Mouse (Mus musculus) adrenal gland, adult 2 months (tissue): Measurements from ENCODE around the gene Plekha1. TPM values are rescaled to one million over a fixed set of nuclear protein-coding genes. Genes with fewer than 3 reads are reported as not detected.

Experiments used
- DNase-seq: peaks from one replicate; pipeline ENCODE4 v3.0.0; 2021
- polyA plus RNA-seq: library from polyadenylated mRNA; depleted of rRNA; stranded (reverse); fragments of >200 nt; gene quantifications from 2 replicates; pipeline ENCODE4 v1.2.3, GENCODE M21; 2012
- total RNA-seq, 2 experiments: library from RNA; stranded (reverse); gene quantifications; 2 replicates each; pipeline ENCODE4 v1.2.3; 2021

Plekha1 gene
- total and polyA plus RNA-seq, 3 experiments = 11.0 to 30.1 (median 22.5) TPM

GRCm38 (mm10) chr7:130922981-130923731 is 57.6 kb downstream of the Plekha1 start:
- peak; percentile 85 for DNase-seq

GRCm38 (mm10) chr7:130930401-130930800 is 64.8 kb downstream of the Plekha1 start:
- no peak for DNase-seq

- no peak for DNase-seq
Observed at GRCm38 (mm10) chr7:130932921-130933320, 67.4 kb downstream of the Plekha1 start.

- DNase-seq = no peak
Observed at GRCm38 (mm10) chr7:130934654-130935053, 69.1 kb downstream of the Plekha1 start.

- DNase-seq = no peak
Observed at GRCm38 (mm10) chr7:130935421-130935792, 69.9 kb downstream of the Plekha1 start.

- DNase-seq = peak; percentile 93
Observed at GRCm38 (mm10) chr7:130935793-130936471, 70.4 kb downstream of the Plekha1 start, which contains the start of gene Htra1. TSS of gene Htra1 (plus strand) at chr7:130936111.

- DNase-seq = peak; percentile 74
Observed at GRCm38 (mm10) chr7:130936472-130936951, 71.0 kb downstream of the Plekha1 start.

- DNase-seq = no peak
Observed at GRCm38 (mm10) chr7:130937266-130937841, 71.8 kb downstream of the Plekha1 start.

- DNase-seq = no peak
Observed at GRCm38 (mm10) chr7:130938005-130938404, 72.4 kb downstream of the Plekha1 start.

- DNase-seq = no peak
Observed at GRCm38 (mm10) chr7:130938896-130939295, 73.3 kb downstream of the Plekha1 start.

- no peak for DNase-seq
Observed at GRCm38 (mm10) chr7:130940733-130941132, 75.2 kb downstream of the Plekha1 start.

- DNase-seq = no peak
Observed at GRCm38 (mm10) chr7:130943280-130943895, 77.8 kb downstream of the Plekha1 start.

- DNase-seq = no peak
Observed at GRCm38 (mm10) chr7:130944766-130945475, 79.4 kb downstream of the Plekha1 start.

GRCm38 (mm10) chr7:130945730-130946129 is 80.2 kb downstream of the Plekha1 start:
- no peak for DNase-seq

- no peak for DNase-seq
Observed at GRCm38 (mm10) chr7:130946303-130946702, 80.7 kb downstream of the Plekha1 start.

GRCm38 (mm10) chr7:130948563-130949208 is 83.1 kb downstream of the Plekha1 start:
- DNase-seq = peak; percentile 27

GRCm38 (mm10) chr7:130949331-130949751 is 83.8 kb downstream of the Plekha1 start:
- peak; percentile 63 for DNase-seq

GRCm38 (mm10) chr7:130950482-130950881 is 84.9 kb downstream of the Plekha1 start:
- DNase-seq = no peak

GRCm38 (mm10) chr7:130951004-130951403 is 85.4 kb downstream of the Plekha1 start:
- DNase-seq = no peak

GRCm38 (mm10) chr7:130953376-130953775 is 87.8 kb downstream of the Plekha1 start:
- DNase-seq = no peak

- no peak for DNase-seq
Observed at GRCm38 (mm10) chr7:130954177-130954601, 88.6 kb downstream of the Plekha1 start.
